Mouse (Mus musculus): ENCODE measurements at regions not wholly inside any gene's neighbourhood (a gene's known extent, or its start where the extent isn't known, plus 50 kb on each side); places are given as distances from the start of the nearest gene placed in this dataset.

- TF ChIP-seq CTCF (conservative IDR thresholded peaks at IDR 0.05; ENCODE audit: low read length) (no peak), POU5F1 (IDR thresholded peaks at IDR 0.05; ENCODE audit: borderline replicate concordance, low read length) (no peak), NANOG (IDR thresholded peaks at IDR 0.05; ENCODE audit: borderline replicate concordance, low read length) (no peak)
Measured at GRCm38 (mm10) chr1:184546140-184546661, 186.2 kb downstream of the Hlx start.
